ENCODE assay signal across 15 mouse cellular contexts in genomic region chr12:8071286-8071685, GRCm38 (mm10).
"Had no signal": no experiment of that assay in that cellular context is flagged by ENCODE, and none has a peak within 500 bp of the region (broad histone marks: within the 10 kb centered on the region; RNA-seq: fewer than 3 reads in every experiment).

No protein-coding gene starts in this region.

- H3K9ac ChIP-seq: lung, embryonic 14.5 days; midbrain, embryonic 12.5 days; neural tube, embryonic 13.5 days; neural tube, embryonic 15.5 days had no signal

- H3K27me3 ChIP-seq: midbrain, embryonic 12.5 days; neural tube, embryonic 13.5 days; neural tube, embryonic 15.5 days had no signal

- H3K9me3 ChIP-seq: midbrain, embryonic 12.5 days; neural tube, embryonic 13.5 days; neural tube, embryonic 15.5 days had no signal

- H3K36me3 ChIP-seq: midbrain, embryonic 10.5 days; midbrain, embryonic 12.5 days; neural tube, embryonic 13.5 days; neural tube, embryonic 15.5 days had no signal

- H3K27ac ChIP-seq: midbrain, embryonic 10.5 days; midbrain, embryonic 12.5 days; neural tube, embryonic 13.5 days; neural tube, embryonic 15.5 days had no signal

- H3K4me2 ChIP-seq: lung, embryonic 14.5 days; midbrain, embryonic 12.5 days; neural tube, embryonic 13.5 days; neural tube, embryonic 15.5 days had no signal

- DNase-seq: lung, embryonic 14.5 days; lung, postnatal 4 days; midbrain, embryonic 14.5 days; retina, postnatal 1 day; right cerebral cortex, adult 18-20 months; right cerebral cortex, postnatal 25 days; right cerebral cortex, postnatal 4 days; spleen, adult 18-20 months; thymus, adult 18-20 months; thymus, postnatal 14 days; thymus, postnatal 36 days had no signal

- H3K4me3 ChIP-seq: midbrain, embryonic 10.5 days; midbrain, embryonic 12.5 days; neural tube, embryonic 13.5 days; neural tube, embryonic 15.5 days had no signal

- H3K4me1 ChIP-seq: midbrain, embryonic 10.5 days; midbrain, embryonic 12.5 days; neural tube, embryonic 13.5 days; neural tube, embryonic 15.5 days had no signal
